Mouse (Mus musculus): Measurements from ENCODE around the gene Sult2b1.

Sult2b1 gene

DNA sequence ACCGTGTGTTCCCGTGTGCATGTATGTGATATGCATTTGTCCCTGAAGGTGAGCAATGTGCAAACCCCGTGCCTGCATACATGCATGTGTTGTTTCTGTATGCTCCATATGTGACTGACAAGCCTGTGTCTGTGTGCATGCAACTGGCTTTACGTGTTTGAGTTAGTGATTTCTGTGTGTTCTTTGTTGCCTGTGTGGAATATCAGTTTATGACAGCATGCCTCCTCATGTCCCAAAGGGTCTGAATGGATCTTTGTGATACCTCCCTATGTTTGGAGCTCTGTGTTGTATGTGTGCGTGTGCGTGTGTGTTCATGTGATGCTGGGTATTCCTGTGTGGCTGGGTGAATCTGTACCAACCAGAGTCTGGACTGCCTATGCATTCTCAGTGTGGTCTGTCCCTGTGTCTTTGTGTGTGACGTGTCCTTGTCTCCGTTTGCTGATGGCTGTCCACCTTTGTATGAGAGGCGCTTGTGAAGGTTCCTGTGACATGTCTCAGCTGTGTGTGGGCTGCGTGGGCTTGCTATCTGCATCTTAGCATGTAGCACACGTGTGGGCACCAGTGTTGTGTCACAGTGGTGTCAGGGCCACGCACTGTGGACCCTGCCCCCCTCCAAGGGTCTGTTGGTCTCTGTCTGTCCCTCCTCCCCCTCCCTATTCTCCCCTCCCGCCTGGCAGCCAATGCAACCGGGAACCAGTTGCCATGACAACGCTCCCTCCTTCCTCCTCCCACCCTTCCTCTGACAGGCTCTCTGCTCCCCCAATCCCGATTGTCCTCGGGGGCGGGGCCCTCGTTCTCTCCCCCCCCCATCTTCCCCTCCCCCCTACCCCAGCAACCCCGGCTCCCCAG is at the start of gene Sult2b1:
TSS of gene Sult2b1 (minus strand) at position 146 of the 849 bp plus-strand sequence.
- DNase-seq (ENCODE audit: low spot score): no peak

GRCm38 (mm10) chr7:45833924-45834323 is 49.5 kb upstream of the Sult2b1 start:
- no peak for DNase-seq (ENCODE audit: low spot score)

GRCm38 (mm10) chr7:45833148-45833790 is 48.8 kb upstream of the Sult2b1 start:
- no peak for DNase-seq (ENCODE audit: low spot score)

DNA sequence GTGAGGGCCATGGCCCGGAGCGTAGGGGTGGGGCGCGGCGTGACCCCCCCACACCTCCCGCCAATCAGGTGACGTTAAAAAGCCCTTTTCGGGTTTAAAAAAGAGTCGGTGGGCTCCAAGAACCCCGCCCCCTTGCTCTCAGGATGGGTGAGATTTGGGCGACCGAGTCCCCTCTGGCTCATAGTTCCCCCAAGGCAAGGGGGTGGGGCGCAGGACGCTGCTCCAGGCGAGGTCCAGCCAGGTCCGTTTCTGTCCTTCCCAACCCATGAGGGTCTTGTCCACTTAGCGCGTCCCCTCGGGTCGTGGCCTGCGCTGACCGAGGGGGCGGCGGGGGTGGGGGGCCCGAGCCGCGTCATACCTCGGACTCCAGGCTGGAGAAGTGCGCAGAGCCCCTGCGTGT is 48.0 kb upstream of the Sult2b1 start:
- DNase-seq (ENCODE audit: low spot score): no peak

DNA sequence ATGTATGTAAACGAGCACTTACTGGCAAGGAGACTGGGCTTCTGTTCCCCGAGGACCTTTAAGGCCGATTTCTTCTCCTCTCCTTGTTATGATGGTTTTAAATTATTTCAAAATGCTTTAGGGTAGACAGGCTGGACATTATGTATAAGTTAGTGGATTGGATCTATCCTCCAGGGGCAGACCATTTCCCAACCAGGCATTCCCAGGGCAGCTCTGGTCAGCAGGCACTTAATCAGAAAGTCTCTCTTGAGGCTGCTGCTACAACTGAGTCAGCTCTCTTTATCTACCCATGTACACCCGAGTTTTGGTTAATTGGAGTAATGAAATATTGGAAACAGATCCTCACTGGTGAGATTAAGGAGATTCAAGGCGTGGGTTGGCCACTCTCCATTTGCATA is 46.7 kb upstream of the Sult2b1 start:
- DNase-seq (ENCODE audit: low spot score): no peak

DNA sequence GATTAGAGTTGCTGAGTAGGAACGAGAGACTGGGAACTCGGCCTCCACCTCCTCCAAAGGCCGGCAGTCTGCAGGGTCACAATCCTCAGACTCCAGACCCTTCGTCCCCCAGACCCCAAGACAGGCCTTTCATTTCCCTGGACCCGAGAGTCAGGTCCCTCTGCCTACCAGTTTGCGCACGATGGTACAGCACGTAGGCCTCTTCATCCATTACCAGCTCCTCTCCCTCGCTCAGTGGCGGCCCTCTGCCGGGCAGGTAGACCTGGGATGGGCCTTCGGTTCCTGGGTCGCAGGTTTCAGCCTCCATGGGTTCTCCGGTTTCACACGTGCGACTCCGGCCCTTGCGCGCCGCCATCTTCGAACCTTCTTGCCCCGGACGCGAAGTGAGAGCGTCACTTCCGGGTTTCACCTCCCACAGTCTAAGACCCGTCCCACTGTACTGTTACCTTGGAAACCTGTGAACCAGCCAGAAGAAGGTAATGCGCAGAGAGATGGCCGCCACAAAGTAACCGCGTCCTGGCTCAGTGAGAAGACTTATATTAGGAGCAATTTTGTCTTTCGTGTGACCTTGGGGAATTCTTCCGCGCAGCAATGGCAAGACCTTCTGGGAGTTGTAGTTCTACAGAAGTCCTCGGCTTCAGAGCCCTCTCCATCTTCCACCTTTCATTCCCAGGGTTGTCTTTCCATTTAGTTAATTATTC is 46.1 kb upstream of the Sult2b1 start, which contains the start of gene Grwd1:
TSS of gene Grwd1 (minus strand) at position 518 of the 701 bp plus-strand sequence.
- DNase-seq (ENCODE audit: low spot score): peak; percentile 88

DNA sequence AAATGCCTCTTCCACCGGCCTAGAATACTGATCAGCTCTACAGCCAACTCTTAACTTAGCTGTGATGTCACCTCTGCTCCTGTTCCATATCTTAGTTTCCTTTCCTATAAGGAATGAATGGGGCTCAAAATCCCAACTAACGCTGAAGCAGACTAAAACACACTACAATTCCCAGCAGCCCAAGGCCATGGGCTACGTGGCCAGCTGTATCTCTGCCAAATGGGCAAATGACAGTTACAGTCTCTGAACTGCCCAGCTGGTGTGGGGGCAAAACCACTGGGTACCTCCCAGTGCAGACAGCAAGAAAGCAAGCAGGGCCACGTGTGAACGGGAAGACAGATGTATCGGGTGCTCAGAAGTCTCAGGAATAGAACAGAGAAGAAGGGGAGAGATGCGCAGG is 42.2 kb upstream of the Sult2b1 start:
- DNase-seq (ENCODE audit: low spot score): peak; percentile 39

- DNase-seq (ENCODE audit: low spot score): no peak
These were observed 40.1 kb upstream of the Sult2b1 start, which contains the start of gene Kcnj14 for GRCm38 (mm10) chr7:45824598-45824997. Gene Kcnj14, minus strand, starts transcription at chr7:45824782.

GRCm38 (mm10) chr7:45820913-45821312 is 36.4 kb upstream of the Sult2b1 start:
- no peak for DNase-seq (ENCODE audit: low spot score)

DNA sequence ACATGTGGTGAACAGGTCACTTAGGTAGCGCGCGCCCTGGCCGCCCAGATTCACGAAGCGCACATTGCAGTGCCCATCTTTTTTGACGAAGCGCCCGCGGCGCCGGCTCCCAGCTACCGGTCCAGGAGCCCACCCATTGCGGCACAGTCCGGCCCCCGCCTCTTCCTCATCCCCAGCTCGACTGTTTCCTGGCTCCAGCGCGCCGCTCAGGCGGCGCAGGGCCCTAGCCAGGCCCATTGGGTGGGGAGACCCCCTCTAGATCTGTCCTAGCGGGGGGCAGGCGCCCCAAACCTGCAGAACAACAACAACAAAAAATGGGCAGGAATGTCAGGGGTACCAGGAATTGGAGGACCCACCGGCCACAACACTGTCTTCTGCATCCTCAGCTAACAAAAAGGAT is 35.4 kb upstream of the Sult2b1 start:
- DNase-seq (ENCODE audit: low spot score): no peak

DNA sequence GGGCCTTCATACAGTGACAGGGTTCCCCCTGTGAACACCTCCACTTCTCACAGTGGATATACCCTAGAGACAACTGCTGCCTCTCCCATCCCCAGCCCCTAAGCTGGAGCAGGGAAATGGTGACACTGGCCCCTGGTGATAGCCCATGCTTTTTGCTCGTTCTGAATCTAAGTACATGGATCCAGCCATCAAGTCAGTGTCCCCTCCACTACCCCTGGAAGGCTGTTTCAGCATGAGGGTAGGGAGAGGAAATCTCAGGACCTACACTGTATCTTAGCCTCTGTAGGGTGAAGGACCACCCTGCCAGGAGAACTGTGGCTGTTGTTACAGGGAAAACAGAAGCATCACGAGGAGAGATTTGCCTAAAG is 31.5 kb upstream of the Sult2b1 start:
- DNase-seq (ENCODE audit: low spot score): no peak

GRCm38 (mm10) chr7:45815323-45815983 is 31.0 kb upstream of the Sult2b1 start:
- DNase-seq (ENCODE audit: low spot score): no peak

DNA sequence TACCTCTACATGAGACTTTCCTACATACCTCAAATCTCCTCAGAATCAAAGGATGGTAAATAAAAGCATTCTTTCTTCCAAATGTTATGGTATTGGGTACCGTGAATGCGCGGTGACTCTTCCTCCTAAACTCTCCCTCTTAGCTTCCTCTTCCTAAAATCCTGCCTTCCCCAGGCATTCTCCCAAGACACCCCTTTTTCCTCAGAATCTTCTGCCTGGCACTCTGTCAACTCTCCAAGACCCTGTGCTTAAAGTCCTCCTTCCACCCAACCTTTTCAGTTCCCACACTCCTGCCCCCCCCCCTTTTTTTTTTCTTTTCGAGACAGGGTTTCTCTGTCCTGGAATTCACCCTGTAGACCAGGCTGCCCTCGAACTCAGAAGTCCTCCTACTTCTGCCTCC is 30.4 kb upstream of the Sult2b1 start:
- no peak for DNase-seq (ENCODE audit: low spot score)

DNA sequence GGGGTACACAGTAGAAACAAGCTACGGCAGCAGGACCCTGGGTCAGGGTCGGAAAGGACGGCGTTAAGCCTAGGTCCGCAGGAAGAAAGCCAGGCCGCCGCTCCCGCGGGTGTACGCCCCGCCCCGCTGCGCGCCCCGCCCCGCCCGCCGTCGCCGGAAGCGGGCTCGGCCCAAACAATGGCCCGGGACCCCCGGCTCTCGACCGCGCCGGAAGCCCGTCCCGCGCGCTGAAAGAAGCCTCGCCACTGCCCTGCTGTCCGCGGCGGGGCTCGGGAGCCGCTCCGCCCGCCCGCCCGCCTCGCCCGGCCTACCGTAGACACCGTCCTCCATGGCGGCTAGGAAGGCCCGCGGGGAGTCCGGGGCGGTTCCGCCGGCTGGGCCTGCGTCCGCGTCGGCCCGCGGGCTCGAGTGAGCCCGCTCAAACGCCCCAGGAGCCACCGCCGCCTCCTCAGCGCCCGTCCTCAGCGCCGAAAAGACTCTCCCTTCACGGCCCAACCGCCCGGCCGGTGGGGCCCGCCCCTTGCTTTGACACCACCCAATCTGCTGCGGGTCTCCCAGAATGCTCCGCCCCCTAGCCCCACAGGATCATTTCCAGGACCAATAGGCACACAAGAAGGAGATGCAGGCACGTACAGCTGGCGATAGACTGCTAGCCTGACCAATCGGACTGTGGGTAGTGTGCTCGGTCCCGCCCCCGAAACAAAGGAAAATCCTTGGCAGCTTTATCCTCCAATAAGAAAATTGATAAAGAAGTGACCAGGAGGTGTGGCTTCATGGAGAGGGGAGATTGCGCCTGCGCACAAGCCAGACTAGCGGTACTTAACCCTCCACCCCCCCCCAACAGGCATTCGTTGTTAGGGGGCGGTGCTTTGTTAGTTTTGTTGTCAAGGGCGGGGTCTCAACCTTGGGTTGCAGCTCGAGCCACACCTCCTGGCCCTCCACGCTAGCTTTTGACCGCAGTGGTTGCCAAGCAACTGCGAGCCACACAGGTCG is 29.6 kb upstream of the Sult2b1 start, which contains the start of gene Cyth2:
TSS of gene Cyth2 (minus strand) at position 795 of the 993 bp plus-strand sequence.
- DNase-seq (ENCODE audit: low spot score): peak; percentile 99

DNA sequence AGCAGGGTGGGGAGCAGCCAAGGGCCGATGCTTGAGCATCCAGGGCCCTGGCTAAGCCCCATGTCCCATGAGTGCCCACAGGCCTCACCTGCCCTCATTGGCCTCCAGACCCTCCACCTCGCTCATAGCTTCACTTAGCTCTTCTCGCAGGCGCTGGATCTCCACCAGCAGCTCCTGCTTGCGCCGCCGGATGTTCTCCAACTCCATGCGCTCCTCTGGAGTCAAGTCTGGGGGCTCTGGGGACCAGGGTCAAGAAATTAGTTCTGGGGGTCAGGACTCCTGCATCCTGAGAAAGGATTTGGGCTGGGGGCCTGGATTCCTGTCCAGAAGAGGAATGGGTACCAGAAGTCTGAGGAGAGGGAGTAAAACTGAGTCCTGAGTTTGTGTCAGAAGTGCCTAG is 28.5 kb upstream of the Sult2b1 start:
- no peak for DNase-seq (ENCODE audit: low spot score)

GRCm38 (mm10) chr7:45809276-45810075 is 25.0 kb upstream of the Sult2b1 start:
- no peak for DNase-seq (ENCODE audit: low spot score)

DNA sequence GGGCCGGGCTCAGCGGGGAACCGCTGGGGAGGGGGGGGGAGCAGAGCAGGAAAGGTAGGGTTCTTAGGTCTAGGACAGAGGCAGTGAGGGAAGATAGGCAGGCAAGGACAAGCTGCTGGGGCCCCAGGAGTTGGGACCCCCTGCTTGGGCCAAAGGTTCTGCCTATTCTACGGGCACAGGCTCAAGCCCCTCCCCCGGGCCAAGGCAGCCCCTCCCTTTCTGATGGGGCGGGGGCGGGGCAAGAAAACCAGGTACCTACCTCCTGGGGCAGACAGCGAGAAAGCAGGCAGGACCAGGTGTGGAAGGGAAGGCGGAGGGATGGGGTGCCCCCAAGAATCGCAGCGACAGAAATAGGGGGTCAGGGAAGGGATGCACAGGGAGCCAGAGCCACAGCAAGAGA is 24.0 kb upstream of the Sult2b1 start:
- no peak for DNase-seq (ENCODE audit: low spot score)

GRCm38 (mm10) chr7:45805941-45806340 is 21.5 kb upstream of the Sult2b1 start:
- DNase-seq (ENCODE audit: low spot score): no peak

GRCm38 (mm10) chr7:45802551-45802950 is 18.1 kb upstream of the Sult2b1 start:
- no peak for DNase-seq (ENCODE audit: low spot score)

- peak; percentile 90 for DNase-seq (ENCODE audit: low spot score)
These were observed 16.9 kb upstream of the Sult2b1 start for GRCm38 (mm10) chr7:45801348-45801747.
